Mouse (Mus musculus): Measurements from ENCODE around the gene Fbxl7. TPM values are rescaled to one million over a fixed set of nuclear protein-coding genes. Genes with fewer than 3 reads are reported as not detected.

Gene Fbxl7
- total and polyA plus RNA-seq, 3 experiments = not detected

GRCm38 (mm10) chr15:26893136-26893535 lies 2.2 kb downstream of the Fbxl7 start:
- no peak for TF ChIP-seq PAX5 (IDR thresholded peaks at IDR 0.05; ENCODE audit: low read length)
- no peak for TF ChIP-seq RCOR1 (conservative IDR thresholded peaks at IDR 0.05; ENCODE audit: low read depth, low read length)
- no peak for TF ChIP-seq RAD21 (IDR thresholded peaks at IDR 0.05; ENCODE audit: low read depth, low read length)
- TF ChIP-seq ETS1 (conservative IDR thresholded peaks at IDR 0.05; ENCODE audit: low read depth, low read length) = no peak
- TF ChIP-seq IRF4 (IDR thresholded peaks at IDR 0.05; ENCODE audit: low read depth, low read length) = no peak
- TF ChIP-seq MXI1 (IDR thresholded peaks at IDR 0.05; ENCODE audit: low read depth, low read length) = no peak
- TF ChIP-seq CTCF (conservative IDR thresholded peaks at IDR 0.05 in 1 of 2, IDR thresholded peaks at IDR 0.05 in 1 of 2; ENCODE audit: low read depth in 2 of 2, low read length in 2 of 2) = no peak
- no peak for TF ChIP-seq JUN (IDR thresholded peaks at IDR 0.05; ENCODE audit: insufficient read depth, low read depth, low read length)
- no peak for TF ChIP-seq UBTF (IDR thresholded peaks at IDR 0.05; ENCODE audit: low read depth, low read length)
- no peak for TF ChIP-seq TBP (conservative IDR thresholded peaks at IDR 0.05; ENCODE audit: low read depth, low read length)
- TF ChIP-seq ZKSCAN1 (IDR thresholded peaks at IDR 0.05; ENCODE audit: borderline replicate concordance, low read depth, low read length) = no peak
- no peak for TF ChIP-seq JUND (conservative IDR thresholded peaks at IDR 0.05; ENCODE audit: low read depth, low read length)
- no peak for TF ChIP-seq CHD2 (IDR thresholded peaks at IDR 0.05; ENCODE audit: low read length)
- TF ChIP-seq MAFK (IDR thresholded peaks at IDR 0.05; ENCODE audit: insufficient replicate concordance, low read length) = no peak
- TF ChIP-seq ZNF384 (IDR thresholded peaks at IDR 0.05; ENCODE audit: low read depth, low read length) = no peak
- no peak for TF ChIP-seq MYC (IDR thresholded peaks at IDR 0.05; ENCODE audit: low read depth, low read length)
- Histone ChIP-seq H3K79me2 (replicated peaks; ENCODE audit: control insufficient read depth, extremely low read depth, insufficient read depth, poor library complexity, severe bottlenecking) (no peaks in the 10 kb centered on the region; the same call in 1 of the 2 replicates), H3K4me2 (ENCODE audit: insufficient read depth, low read depth, poor library complexity, severe bottlenecking) (no peak overlapping the region), H3K36me3 (replicated peaks in 1 of 2; ENCODE audit: control insufficient read depth in 1 of 2, insufficient read depth in 1 of 2, low read length in 1 of 2) (no peaks in the 10 kb centered on the region), H3K27me3 (replicated peaks) (no peaks in the 10 kb centered on the region), H3K4me1 (ENCODE audit: control insufficient read depth in 1 of 2, insufficient read depth in 2 of 2) (no peaks in the 10 kb centered on the region), H3K4me3 (replicated peaks in 1 of 3; ENCODE audit: low read depth in 2 of 3, low read length in 2 of 3, poor library complexity in 1 of 3) (no peak overlapping the region), H3K9ac (ENCODE audit: insufficient read depth, low read depth) (no peak overlapping the region), H3K9me3 (replicated peaks; ENCODE audit: low read length) (peaks cover 13% of the 10 kb centered on the region), H3K27ac (ENCODE audit: insufficient read depth, low read depth) (no peak overlapping the region)
- DNase-seq (ENCODE audit: extremely low read depth) = no peak
- in situ Hi-C loops (cut with MboI; ENCODE audit: low pct_ligation_motif_present, low pct_unique_long_range_greater_than_20kb, low sequenced_read_pairs) (no loop called here), dilution Hi-C loops (cut with MboI; ENCODE audit: extremely low pct_ligation_motif_present, extremely low pct_unique_long_range_greater_than_20kb, low sequenced_read_pairs) (no loop called here)

- TF ChIP-seq PAX5 (IDR thresholded peaks at IDR 0.05; ENCODE audit: low read length) = no peak
- no peak for TF ChIP-seq POLR2A (IDR thresholded peaks at IDR 0.05; ENCODE audit: low read depth, low read length)
- TF ChIP-seq MAX (IDR thresholded peaks at IDR 0.05; ENCODE audit: low read length) = no peak
- no peak for TF ChIP-seq TCF12 (IDR thresholded peaks at IDR 0.05; ENCODE audit: low read depth, low read length)
- TF ChIP-seq EP300 (IDR thresholded peaks at IDR 0.05; ENCODE audit: low read length) = no peak
- no peak for TF ChIP-seq MYC (IDR thresholded peaks at IDR 0.05; ENCODE audit: low read depth, low read length)
- no peak for TF ChIP-seq TBP (conservative IDR thresholded peaks at IDR 0.05; ENCODE audit: low read depth, low read length)
- no peak for TF ChIP-seq ZKSCAN1 (IDR thresholded peaks at IDR 0.05; ENCODE audit: borderline replicate concordance, low read depth, low read length)
- Histone ChIP-seq H3K4me1 (ENCODE audit: control insufficient read depth in 1 of 2, insufficient read depth in 2 of 2) (peaks cover 0 to 4% of the 10 kb centered on the region in 2 experiments; a peak in 1 of 4 replicates), H3K9me3 (replicated peaks; ENCODE audit: low read length) (peaks cover 4% of the 10 kb centered on the region), H3K79me2 (replicated peaks; ENCODE audit: control insufficient read depth, extremely low read depth, insufficient read depth, poor library complexity, severe bottlenecking) (no peaks in the 10 kb centered on the region; the same call in 1 of the 2 replicates), H3K36me3 (replicated peaks in 1 of 2; ENCODE audit: control insufficient read depth in 1 of 2, insufficient read depth in 1 of 2, low read length in 1 of 2) (no peaks in the 10 kb centered on the region), H3K4me3 (replicated peaks in 1 of 3; ENCODE audit: low read depth in 2 of 3, low read length in 2 of 3, poor library complexity in 1 of 3) (no peak overlapping the region), H3K4me2 (ENCODE audit: insufficient read depth, low read depth, poor library complexity, severe bottlenecking) (no peak overlapping the region), H3K27me3 (replicated peaks) (no peaks in the 10 kb centered on the region), H3K27ac (ENCODE audit: insufficient read depth, low read depth) (no peak overlapping the region), H3K9ac (ENCODE audit: insufficient read depth, low read depth) (no peak overlapping the region)
- in situ Hi-C loops (cut with MboI; ENCODE audit: low pct_ligation_motif_present, low pct_unique_long_range_greater_than_20kb, low sequenced_read_pairs) (no loop called here), dilution Hi-C loops (cut with MboI; ENCODE audit: extremely low pct_ligation_motif_present, extremely low pct_unique_long_range_greater_than_20kb, low sequenced_read_pairs) (no loop called here)
- DNase-seq (ENCODE audit: extremely low read depth) = no peak
Measured at GRCm38 (mm10) chr15:26889971-26890370, 5.4 kb downstream of the Fbxl7 start.

All from CH12.LX (cell line).